Mouse (Mus musculus) megakaryocyte, embryonic 14.5 days (primary cell): ENCODE data around the gene Igsf3.

Source experiments
- FLI1 ChIP-seq: IDR thresholded peaks from 2 replicates; pipeline ENCODE4 v1.6.1; 2012; ENCODE audit warnings: low read length, inconsistent platforms, mixed read lengths
- GATA1 ChIP-seq: IDR thresholded peaks from 3 replicates; pipeline ENCODE4 v1.6.1; 2012; ENCODE audit warnings: mixed read lengths, low read length, inconsistent platforms, borderline replicate concordance

- TF ChIP-seq GATA1 (no peak), FLI1 (no peak)
Observed at GRCm38 (mm10) chr3:101471881-101472280, 95.0 kb downstream of the Igsf3 start.
